Mouse (Mus musculus) fibroblast of lung, adult 2 months (primary cell): ENCODE results near the gene Gm21680.
"Not testable (repeated sequence)": the region's sequence is repeated elsewhere in the genome, so short reads cannot be mapped to it uniquely, and the experiment has no call there.

Experiments used
- DNase-seq: peaks from one replicate; pipeline ENCODE4 v3.0.0-alpha.2; 2011; ENCODE audit warnings: low read depth

Gene Gm21680

DNA sequence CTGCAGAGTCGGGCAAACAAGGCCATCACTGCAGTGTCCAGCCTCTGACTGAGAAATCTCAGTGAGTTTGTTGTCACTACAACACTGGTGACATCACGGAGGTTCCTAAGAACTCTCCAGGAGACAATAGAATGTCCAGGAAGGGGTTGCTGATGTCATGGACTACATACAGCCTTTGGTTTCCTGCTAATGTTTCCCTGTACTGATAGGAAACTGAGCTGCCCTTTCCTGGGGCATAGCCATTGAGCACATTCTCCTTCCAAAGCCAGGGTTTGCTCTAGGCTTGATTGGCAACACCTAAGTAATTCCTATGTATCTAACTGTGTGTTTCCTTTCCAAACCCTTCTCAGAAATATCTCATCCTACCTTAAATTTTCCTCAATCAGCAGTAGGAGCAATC, at the start of gene Gm21680:
TSS of gene Gm21680 (minus strand) at position 101 of the 400 bp plus-strand sequence.
- not testable (repeated sequence) for DNase-seq

DNA sequence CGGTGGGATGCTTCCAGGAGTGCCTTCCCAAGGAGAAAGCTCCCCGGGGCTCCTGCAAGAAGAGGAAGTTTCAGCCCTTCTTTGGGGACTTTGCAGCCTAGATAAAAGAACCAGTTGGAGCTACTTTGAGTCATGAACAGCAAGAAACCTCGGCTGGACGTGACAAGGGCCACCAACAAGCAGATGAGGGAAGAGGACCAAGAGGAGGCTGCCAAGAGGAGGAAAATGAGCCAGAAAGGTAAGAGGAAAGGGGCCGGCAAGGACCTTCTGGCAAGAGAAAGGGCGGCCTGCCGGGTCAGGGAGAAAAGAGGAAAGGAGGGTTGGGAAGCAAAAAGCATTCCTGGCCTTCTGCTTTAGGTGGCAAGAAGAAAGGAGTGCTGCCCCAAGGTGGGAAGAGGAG, 35.2 kb upstream of the Gm21680 start:
- DNase-seq, result not testable (repeated sequence)

DNA sequence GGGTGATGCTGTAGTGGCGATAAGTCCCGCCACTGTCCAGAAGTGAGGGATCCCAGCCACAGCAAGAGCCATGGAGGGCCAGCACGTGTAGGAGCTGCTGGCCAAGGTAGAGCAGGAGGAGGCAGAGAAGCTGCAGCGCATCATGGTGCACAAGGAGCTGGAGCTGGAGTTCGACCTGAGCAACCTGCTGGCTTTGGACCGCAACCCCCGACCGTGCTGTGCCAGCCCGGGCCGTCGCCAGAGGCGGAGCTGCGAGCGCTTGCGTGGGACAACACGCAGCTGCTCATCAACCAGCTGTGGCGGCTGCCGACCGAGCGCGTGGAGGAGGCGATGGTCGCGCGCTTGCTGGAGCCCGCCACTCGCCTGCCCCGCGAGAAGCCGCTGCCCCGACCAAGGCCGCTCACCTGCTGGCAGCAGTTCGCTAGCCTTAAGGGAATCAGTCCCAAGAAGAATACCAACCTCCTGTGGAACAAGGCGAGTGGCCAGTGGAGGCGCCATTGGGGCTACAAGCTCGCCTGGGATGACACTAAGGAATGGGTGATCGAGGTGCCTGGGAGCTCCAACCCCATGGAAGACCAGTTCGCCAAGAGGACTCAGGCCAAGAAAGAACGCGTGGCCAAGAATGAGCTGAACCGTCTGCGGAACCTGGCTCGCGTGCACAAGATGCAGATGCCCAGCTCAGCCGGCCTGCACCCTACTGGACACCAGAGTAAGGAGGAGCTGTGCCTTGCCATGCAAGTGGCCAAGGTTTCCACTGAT, 34.7 kb upstream of the Gm21680 start:
- not testable (repeated sequence) for DNase-seq

DNA sequence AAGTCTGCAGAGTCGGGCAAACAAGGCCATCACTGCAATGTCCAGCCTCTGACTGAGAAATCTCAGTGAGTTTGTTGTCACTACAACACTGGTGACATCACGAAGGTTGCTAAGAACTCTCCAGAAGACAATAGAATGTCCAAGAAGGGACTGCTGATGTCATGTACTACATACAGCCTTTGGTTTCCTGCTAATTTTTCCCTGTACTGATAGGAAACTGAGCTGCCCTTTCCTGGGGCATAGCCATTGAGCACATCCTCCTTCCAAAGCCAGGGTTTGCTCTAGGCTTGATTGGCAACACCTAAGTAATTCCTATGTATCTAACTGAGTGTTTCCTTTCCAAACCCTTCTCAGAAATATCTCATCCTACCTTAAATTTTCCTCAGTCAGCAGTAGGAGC, 32.2 kb upstream of the Gm21680 start, which contains the start of gene Gm1979:
TSS of gene Gm1979 (minus strand) at position 101 of the 400 bp plus-strand sequence.
- not testable (repeated sequence) for DNase-seq

DNA sequence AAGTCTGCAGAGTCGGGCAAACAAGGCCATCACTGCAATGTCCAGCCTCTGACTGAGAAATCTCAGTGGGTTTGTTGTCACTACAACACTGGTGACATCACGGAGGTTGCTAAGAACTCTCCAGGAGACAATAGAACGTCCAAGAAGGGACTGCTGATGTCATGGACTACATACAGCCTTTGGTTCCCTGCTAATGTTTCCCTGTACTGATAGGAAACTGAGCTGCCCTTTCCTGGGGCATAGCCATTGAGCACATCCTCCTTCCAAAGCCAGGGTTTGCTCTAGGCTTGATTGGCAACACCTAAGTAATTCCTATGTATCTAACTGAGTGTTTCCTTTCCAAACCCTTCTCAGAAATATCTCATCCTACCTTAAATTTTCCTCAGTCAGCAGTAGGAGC, 16.1 kb upstream of the Gm21680 start, which contains the start of gene Gm21698:
TSS of gene Gm21698 (minus strand) at position 101 of the 400 bp plus-strand sequence.
- DNase-seq, result not testable (repeated sequence)

DNA sequence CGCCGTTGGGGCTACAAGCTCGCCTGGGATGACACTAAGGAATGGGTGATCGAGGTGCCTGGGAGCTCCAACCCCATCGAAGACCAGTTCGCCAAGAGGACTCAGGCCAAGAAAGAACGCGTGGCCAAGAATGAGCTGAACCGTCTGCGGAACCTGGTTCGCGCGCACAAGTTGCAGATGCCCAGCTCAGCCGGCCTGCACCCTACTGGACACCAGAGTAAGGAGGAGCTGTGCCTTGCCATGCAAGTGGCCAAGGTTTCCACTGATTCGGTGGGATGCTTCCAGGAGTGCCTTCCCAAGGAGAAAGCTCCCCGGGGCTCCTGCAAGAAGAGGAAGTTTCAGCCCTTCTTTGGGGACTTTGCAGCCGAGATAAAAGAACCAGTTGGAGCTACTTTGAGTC, 15.4 kb downstream of the Gm21680 start:
- DNase-seq, result not testable (repeated sequence)

DNA sequence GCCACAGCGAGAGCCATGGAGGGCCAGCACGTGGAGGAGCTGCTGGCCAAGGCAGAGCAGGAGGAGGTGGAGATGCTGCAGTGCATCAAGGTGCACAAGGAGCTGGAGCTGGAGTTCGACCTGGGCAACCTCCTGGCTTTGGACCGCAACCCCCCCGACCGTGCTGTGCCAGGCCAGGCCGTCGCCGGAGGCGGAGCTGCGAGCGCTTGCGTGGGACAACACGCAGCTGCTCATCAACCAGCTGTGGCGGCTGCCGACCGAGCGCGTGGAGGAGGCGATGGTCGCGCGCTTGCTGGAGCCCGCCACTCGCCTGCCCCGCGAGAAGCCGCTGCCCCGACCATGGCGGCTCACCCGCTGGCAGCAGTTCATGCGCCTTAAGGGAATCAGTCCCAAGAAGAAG, 15.9 kb downstream of the Gm21680 start:
- DNase-seq, result not testable (repeated sequence)

DNA sequence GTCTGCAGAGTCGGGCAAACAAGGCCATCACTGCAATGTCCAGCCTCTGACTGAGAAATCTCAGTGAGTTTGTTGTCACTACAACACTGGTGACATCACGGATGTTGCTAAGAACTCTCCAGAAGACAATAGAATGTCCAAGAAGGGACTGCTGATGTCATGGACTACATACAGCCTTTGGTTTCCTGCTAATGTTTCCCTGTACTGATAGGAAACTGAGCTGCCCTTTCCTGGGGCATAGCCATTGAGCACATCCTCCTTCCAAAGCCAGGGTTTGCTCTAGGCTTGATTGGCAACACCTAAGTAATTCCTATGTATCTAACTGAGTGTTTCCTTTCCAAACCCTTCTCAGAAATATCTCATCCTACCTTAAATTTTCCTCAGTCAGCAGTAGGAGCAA, 18.1 kb downstream of the Gm21680 start, which contains the start of gene Gm21671:
TSS of gene Gm21671 (minus strand) at position 101 of the 400 bp plus-strand sequence.
- not testable (repeated sequence) for DNase-seq

DNA sequence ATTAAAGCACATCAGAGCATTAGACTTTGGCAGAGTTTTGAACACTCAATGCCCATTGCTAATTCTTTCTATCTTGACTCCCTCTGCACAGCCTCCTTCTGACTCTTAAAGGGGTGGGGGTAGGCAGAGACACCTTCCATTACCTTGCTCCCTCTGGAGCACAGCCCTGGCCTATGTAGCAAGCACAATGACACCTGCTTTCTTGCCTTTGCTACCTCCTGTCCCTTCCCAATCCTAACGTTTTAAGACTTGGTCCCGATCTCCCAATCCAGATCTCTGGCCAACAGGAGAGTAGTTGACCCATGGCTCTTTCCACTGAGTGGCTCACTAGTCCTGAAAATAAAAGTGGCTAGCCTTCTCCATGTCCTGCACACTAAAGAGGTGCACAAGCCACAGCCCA, 27.1 kb downstream of the Gm21680 start:
- DNase-seq, result not testable (repeated sequence)

DNA sequence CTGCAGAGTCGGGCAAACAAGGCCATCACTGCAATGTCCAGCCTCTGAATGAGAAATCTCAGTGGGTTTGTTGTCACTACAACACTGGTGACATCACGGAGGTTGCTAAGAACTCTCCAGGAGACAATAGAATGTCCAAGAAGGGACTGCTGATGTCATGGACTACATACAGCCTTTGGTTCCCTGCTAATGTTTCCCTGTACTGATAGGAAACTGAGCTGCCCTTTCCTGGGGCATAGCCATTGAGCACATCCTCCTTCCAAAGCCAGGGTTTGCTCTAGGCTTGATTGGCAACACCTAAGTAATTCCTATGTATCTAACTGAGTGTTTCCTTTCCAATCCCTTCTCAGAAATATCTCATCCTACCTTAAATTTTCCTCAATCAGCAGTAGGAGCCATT, 30.2 kb downstream of the Gm21680 start, which contains the start of gene Gm21663:
TSS of gene Gm21663 (minus strand) at position 101 of the 400 bp plus-strand sequence.
- not testable (repeated sequence) for DNase-seq
